Mouse (Mus musculus) spleen, adult 2 months (tissue): ENCODE data around the gene Traf3ip1.

Source experiments
- CTCF ChIP-seq: fragments of 200-500 bp; IDR thresholded peaks from 2 replicates; pipeline ENCODE4 v1.5.1; 2011; ENCODE audit warnings: mild to moderate bottlenecking, inconsistent platforms; ENCODE audit not compliant: insufficient read depth, insufficient read length, insufficient replicate concordance; ENCODE audit errors: extremely low read depth
- POLR2A ChIP-seq: fragments of 200-500 bp; IDR thresholded peaks from 2 replicates; pipeline ENCODE4 v1.6.1; 2011; ENCODE audit warnings: low read depth, low read length, inconsistent platforms

- TF ChIP-seq CTCF, result no peak; the same call in 1 of the 2 replicates
- no peak for TF ChIP-seq POLR2A
These were observed 35.2 kb upstream of the Traf3ip1 start, which contains the start of gene Per2 for GRCm38 (mm10) chr1:91459059-91459809.
